Mouse (Mus musculus): ENCODE measurements at regions not wholly inside any gene's neighbourhood (a gene's known extent, or its start where the extent isn't known, plus 50 kb on each side); places are given as distances from the start of the nearest gene placed in this dataset.

- DNase-seq (ENCODE audit: low spot score): no peak
Observed at GRCm38 (mm10) chr2:10307376-10307775, 62.9 kb upstream of the Sfmbt2 start.

GRCm38 (mm10) chr2:10309656-10310055 is 60.7 kb upstream of the Sfmbt2 start:
- no peak for DNase-seq (ENCODE audit: low spot score)

DNA sequence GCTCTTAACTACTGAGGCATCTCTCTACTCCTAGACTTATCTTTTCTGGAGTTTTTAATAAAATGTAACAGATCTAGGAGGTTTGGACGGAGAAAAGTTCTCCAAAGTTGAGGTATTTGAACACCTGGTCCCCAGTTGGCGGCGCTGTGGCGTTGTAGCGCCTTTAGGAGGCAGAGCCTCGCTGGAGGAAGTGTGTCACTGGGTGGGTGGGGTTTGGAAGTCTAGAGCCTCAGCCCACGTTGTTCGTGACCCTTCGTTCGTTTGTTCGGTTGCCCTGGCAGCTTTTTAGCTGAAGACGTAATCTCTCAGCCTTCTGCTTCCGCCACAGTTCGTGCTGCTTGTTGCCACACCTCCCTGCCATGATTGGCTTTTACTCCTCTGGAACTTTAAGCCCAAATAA is 58.6 kb upstream of the Sfmbt2 start:
- DNase-seq (ENCODE audit: low spot score): peak; percentile 43

DNA sequence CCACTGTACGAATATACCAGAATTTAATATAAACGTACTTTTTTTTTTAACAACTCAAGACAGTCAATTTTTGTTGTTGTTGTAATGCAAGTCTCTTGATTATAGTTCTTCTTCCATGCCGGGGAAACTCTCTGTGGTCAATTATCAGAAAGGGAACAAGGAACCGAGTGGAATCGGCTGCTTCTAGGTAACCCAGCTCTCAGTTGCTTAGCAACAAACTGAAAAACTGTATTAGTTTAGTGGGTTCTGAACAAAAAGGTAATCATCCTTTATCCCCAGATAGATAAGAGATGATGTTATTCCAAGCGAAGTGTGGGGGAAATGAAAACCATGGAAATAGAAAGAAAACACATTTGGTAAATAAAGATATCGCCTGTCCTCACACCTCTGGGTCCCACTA is 57.9 kb upstream of the Sfmbt2 start:
- DNase-seq (ENCODE audit: low spot score): no peak

GRCm38 (mm10) chr2:10314251-10315243 is 55.8 kb upstream of the Sfmbt2 start:
- DNase-seq (ENCODE audit: low spot score): peak; percentile 76

GRCm38 (mm10) chr2:10316347-10316746 is 54.0 kb upstream of the Sfmbt2 start:
- no peak for DNase-seq (ENCODE audit: low spot score)

- no peak for DNase-seq (ENCODE audit: low spot score)
Observed at GRCm38 (mm10) chr2:10318166-10318768, 52.0 kb upstream of the Sfmbt2 start.
